Mouse (Mus musculus) gastrocnemius, adult 18-20 months (tissue): ENCODE data around the gene Prrc2a. TPM values are rescaled to one million over a fixed set of nuclear protein-coding genes. Genes with fewer than 3 reads are reported as not detected.

Source experiments
- DNase-seq: peaks from one replicate; pipeline ENCODE4 v3.0.0; 2021; ENCODE audit warnings: low spot score
- total RNA-seq, 2 experiments: library from RNA; stranded (reverse); gene quantifications; 2 replicates each; pipeline ENCODE4 v1.2.3; 2021

Prrc2a gene
- total RNA-seq, 2 experiments from 2014 or later = 102 to 111 TPM

GRCm38 (mm10) chr17:35190096-35190495 lies 25.4 kb upstream of the Prrc2a start:
- no peak for DNase-seq

- DNase-seq = no peak
Observed at GRCm38 (mm10) chr17:35189186-35189585, 24.5 kb upstream of the Prrc2a start.

GRCm38 (mm10) chr17:35187959-35188610 lies 23.4 kb upstream of the Prrc2a start, which contains the start of gene Lst1:
Gene Lst1, minus strand, starts transcription at chr17:35188439.
- no peak for DNase-seq

GRCm38 (mm10) chr17:35187345-35187744 lies 22.6 kb upstream of the Prrc2a start:
- no peak for DNase-seq

- no peak for DNase-seq
Observed at GRCm38 (mm10) chr17:35186681-35187080, 22.0 kb upstream of the Prrc2a start.

GRCm38 (mm10) chr17:35185639-35186611 lies 21.2 kb upstream of the Prrc2a start:
- DNase-seq = peak; percentile 74

GRCm38 (mm10) chr17:35180093-35180492 lies 15.4 kb upstream of the Prrc2a start:
- no peak for DNase-seq

GRCm38 (mm10) chr17:35178528-35178927 lies 13.8 kb upstream of the Prrc2a start:
- DNase-seq = peak; percentile 69

GRCm38 (mm10) chr17:35175968-35176367 lies 11.3 kb upstream of the Prrc2a start, which contains the start of gene Aif1:
Gene Aif1, minus strand, starts transcription at chr17:35176068.
- no peak for DNase-seq

- no peak for DNase-seq
Observed at GRCm38 (mm10) chr17:35175382-35175781, 10.7 kb upstream of the Prrc2a start.

- DNase-seq = no peak
Observed at GRCm38 (mm10) chr17:35174201-35174977, 9.7 kb upstream of the Prrc2a start.

- no peak for DNase-seq
Observed at GRCm38 (mm10) chr17:35173329-35173728, 8.6 kb upstream of the Prrc2a start.

- DNase-seq = no peak
Observed at GRCm38 (mm10) chr17:35172445-35173234, 7.9 kb upstream of the Prrc2a start.

- DNase-seq = no peak
Observed at GRCm38 (mm10) chr17:35168541-35169207, 4.0 kb upstream of the Prrc2a start.

GRCm38 (mm10) chr17:35167794-35168193 lies 3.1 kb upstream of the Prrc2a start:
- no peak for DNase-seq

- peak; percentile 55 for DNase-seq
Observed at GRCm38 (mm10) chr17:35166352-35167035, 1.8 kb upstream of the Prrc2a start.

- no peak for DNase-seq
Observed at GRCm38 (mm10) chr17:35165451-35166155, 906 bp upstream of the Prrc2a start.

GRCm38 (mm10) chr17:35164218-35164567 lies 504 bp downstream of the Prrc2a start:
- DNase-seq = no peak
